Mouse (Mus musculus) megakaryocyte progenitor cell, adult 5-6 weeks (primary cell): ENCODE results near the gene Emilin2. TPM values are rescaled to one million over a fixed set of nuclear protein-coding genes. Genes with fewer than 3 reads are reported as not detected.

Experiments
- ATAC-seq: replicated peaks from 2 replicates; pipeline ENCODE4 v1.8.0; 2016; ENCODE audit warnings: mild to moderate bottlenecking, moderate TSS enrichment, inconsistent platforms; ENCODE audit not compliant: poor library complexity
- total RNA-seq, 2 experiments: library from RNA; stranded (forward) in 1 of 2; stranded (reverse) in 1 of 2; fragments of 157-497, 149-512 nt in 1 of 2; fragments of 200-1000 nt in 1 of 2; gene quantifications; 2 replicates each; pipeline versions ENCODE4 v1.2.3 to v1.2.4; 2015 to 2017

Gene Emilin2
- total RNA-seq, 2 experiments from 2014 or later, result 16.3 to 20.0 TPM

GRCm38 (mm10) chr17:71235229-71235958, 76.4 kb downstream of the Emilin2 start:
- peak; percentile 91 for ATAC-seq

DNA sequence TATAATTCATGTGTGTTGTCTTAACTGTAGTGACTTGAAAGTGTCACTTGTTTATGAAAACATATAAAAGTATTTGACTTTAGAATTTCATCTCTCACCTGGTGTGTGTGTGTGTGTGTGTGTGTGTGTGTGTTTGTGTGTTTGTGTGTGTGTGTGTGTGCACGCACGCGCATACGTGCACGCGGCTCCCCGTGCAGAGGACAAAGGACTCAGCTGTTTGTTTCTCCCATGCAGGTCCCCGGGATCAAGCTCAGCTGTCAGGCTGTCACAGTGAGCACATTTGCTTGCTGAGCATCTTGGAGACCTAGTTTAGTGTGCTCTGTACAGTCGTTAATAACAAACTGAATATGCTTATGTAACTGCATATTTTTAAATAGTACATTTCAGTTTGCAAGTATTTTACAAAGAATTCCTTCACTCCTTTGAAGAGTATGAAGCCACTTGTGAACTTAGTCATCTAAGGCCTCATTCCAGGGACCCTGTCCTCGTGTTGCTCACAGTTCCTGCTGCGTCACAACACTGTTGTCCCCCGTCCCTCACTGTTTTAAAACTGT, 77.7 kb downstream of the Emilin2 start:
- no peak for ATAC-seq

DNA sequence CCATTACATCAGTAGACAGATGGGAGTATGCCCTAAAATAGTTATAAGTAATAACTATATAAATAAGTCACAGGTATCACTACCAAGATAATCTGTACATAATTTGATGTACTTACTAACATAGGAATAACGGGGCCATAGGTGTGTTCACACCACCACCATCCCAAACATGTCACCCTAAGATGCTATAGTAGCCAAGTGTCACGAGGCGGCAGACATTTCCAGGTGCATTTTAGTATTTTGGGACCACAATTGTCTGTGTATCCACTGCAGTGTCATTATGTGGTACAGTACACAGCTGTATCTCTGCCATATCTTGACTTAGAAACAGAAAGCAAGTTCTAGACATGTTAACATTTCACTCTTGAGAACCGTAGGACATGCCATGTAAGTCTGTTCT, 78.6 kb downstream of the Emilin2 start:
- ATAC-seq, result no peak

DNA sequence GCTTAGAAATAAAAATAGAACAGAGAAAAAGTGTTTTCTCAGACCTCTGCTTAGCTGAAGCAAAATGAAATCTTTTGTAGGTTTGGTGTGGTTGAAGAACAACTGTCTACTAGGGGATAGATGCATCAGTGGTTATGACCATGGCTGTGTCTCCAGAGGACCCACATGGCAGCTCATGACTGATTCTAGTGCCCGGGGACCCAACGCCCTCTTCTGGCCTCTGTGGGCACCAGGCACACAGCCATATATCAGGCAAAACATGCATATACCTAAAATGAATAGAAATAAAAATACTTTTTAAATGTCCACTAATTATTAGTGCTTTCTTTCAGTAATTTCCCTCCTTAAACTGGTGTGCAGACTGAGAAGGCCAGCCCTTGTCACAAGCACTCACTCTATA, 79.8 kb downstream of the Emilin2 start:
- ATAC-seq, result no peak; the same call in 1 of the 2 replicates

DNA sequence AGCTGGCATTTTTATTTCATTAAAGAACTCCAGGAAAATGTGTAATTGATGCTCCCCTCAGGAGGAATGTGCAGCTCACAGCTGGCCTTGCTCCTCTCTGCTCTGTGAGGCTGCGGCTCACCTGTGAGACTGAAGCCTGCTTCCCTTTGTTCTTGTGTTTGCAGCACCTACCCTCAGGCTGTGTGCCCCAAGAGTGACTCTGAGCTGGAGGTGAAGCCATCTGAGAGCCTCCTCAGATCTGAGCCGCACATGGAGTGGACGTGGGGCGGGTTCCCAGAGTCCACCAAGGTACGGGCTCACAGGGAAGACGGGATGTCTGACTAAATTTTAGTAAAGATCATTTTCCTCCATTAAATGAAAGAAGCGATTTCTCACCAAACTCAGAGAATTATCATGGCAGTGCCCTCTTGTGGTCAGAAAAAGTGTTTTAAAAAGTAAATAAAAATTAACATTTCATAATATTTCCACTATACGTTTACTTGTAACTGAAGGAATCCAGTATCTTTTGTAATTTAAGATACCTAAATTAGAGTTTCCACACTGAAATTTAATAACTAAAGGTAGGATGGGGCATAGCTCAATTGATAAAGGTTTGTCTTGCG, 81.6 kb downstream of the Emilin2 start:
- ATAC-seq, result peak; percentile 21; the same call in 1 of the 2 replicates

DNA sequence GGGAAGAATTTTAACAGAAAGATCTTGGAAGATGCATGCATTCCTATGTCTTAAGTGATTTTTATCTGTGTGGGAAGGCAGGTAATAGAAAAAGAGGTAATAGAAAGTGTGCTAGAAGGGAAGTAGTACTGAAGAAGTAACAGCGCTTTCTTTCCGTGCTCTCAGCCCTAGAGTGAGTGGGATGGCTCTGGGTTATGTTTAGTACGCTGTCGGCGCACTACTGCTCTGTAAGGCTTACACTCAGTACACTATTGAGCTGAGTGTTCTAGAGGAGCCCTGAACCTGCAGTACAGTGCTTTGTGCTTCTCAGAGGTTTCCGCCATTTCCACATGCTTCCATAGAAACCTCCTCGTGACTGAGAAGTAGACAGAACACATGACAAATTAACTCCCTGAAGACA, 83.1 kb downstream of the Emilin2 start:
- ATAC-seq, result no peak

DNA sequence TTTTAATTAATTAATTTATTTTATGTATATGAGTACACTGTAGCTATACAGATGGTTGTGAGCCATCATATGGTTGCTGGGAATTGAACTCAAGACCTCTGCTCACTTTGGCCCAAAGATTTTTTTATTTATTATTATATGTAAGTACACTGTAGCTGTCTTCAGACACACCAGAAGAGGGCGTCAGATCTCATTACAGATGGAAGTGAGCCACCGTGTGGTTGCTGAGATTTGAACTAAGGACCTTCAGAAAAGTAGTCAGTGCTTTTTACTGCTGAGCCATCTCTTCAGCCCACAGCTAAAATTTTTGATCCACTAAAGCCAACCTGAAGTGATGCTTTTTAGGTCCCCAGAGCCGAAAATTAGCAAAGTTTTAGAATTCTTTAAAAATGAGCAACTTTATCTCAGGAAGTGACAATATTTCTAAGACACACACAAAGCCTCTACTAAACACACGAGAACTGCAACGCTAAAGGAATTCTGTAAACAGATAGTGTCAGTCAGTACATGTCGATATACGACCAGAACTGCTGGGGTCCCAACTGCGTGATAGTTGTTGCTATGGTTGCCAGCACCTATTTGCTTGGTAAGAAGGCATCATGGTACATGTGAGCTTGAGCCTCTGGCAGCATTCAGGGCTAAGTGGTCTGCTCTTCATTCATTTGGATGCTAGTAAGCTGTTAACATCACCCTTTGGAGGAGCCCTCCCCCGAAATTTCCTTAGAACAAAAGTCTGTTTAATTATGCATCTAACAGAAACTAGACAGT, 84.5 kb downstream of the Emilin2 start:
- ATAC-seq, result no peak

GRCm38 (mm10) chr17:71225091-71225490, 86.7 kb downstream of the Emilin2 start:
- ATAC-seq, result peak; percentile 94

DNA sequence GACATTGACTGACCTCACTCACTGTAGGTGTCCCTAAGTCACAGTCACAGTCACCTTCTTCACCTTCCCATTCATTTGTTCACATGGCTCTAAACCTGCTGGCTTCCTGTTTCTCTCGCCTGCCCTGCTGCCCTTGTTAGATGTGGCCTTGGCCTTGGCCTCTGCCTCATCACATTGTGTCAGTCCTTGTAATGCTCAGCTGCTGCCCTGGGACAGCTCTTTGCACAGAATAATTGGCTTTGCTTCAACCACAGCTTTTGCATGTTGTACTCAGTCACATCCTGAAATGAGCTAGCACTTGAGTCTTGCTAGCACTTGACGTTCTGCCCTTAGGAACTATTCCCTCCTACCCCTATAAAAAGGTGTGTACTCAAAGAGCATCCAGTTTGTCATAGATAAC, 87.3 kb downstream of the Emilin2 start:
- no peak for ATAC-seq

GRCm38 (mm10) chr17:71223676-71224075, 88.1 kb downstream of the Emilin2 start:
- ATAC-seq, result peak; percentile 54

DNA sequence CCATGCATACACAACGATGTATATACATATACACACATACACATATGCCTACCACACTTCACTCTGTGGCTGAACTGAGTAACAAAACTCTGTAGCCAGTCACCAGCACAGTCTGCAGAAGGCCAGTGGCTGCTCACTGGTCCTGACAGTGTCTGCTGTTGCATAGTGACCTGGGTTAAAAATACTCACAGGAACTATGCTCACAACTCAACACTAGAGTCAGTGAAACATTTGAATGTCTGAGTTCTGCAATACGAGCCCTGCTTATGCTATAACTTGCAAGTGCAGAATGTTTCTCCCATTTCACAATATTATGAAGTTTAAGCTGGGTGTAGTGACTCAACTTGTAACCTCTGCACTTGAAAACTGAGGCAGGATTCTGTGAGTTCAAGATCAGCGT, 90.4 kb downstream of the Emilin2 start:
- ATAC-seq, result peak; percentile 13; the same call in 1 of the 2 replicates

DNA sequence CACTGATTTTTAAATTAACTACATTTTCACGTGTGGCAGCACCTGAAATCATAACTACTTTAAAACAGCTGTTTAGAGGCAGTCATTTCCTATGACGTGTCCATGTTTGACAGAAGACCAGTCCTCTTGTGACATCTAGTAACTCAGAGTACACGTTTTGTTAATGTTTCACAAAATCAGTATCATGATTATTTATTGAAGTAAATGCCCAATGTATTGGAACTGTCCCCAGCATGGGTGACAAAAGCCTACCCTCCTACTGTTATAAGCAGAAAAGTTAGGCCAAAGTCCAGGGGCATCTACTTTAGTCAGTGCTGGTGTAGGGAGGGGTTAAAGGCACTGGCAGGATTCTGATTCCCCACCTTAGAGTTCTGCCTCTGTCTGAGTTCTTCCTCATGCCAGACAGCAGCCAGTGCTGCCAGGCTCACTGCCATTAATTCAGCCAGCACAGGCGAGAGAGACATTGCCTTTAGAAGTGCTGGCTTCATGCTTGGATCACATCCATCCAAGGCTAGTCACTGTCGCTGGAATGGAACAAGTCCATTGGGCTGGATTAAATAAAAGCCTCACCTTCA, 94.6 kb downstream of the Emilin2 start:
- ATAC-seq, result no peak

GRCm38 (mm10) chr17:71216263-71216662, 95.5 kb downstream of the Emilin2 start:
- ATAC-seq, result no peak

GRCm38 (mm10) chr17:71215241-71215839, 96.4 kb downstream of the Emilin2 start:
- ATAC-seq, result no peak

DNA sequence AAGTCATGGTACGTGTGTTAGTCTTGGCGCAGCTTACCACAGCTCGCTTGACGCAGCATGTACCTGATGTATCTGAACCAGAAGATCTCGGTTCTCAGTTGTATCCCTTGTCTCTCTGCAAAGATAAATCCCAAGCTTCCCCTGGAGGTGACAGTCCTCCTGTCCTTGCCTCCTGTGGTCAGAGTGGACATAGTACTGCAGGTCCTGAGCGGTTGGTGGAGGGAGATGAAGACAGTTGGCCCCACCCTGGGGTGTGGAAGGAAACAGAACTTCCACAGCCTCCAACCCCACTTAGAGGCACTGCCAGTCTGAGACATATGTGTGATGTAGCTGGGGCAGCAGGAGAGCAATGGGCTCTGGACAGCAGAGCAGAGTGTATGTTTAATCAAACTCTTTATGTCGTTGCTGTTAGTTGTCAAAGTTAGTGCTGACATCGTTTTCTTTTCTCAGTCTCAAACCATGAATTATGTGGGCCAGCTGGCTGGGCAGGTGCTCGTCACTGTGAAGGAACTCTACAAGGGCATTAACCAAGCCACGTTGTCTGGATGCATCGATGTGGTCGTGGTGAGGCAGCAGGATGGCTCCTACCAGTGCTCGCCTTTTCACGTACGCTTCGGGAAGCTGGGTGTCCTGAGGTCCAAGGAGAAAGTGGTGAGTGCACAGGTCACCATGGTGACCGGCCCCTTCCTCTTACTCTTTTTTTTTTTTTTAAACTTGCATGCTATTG, 97.1 kb downstream of the Emilin2 start:
- ATAC-seq, result peak; percentile 21

GRCm38 (mm10) chr17:71213666-71214065, 98.1 kb downstream of the Emilin2 start:
- no peak for ATAC-seq

GRCm38 (mm10) chr17:71211962-71212646, 99.7 kb downstream of the Emilin2 start:
- peak; percentile 83 for ATAC-seq

GRCm38 (mm10) chr17:71209936-71210335, 101.8 kb downstream of the Emilin2 start:
- ATAC-seq, result no peak

- no peak for ATAC-seq
Measured at GRCm38 (mm10) chr17:71208921-71209320, 102.9 kb downstream of the Emilin2 start.
